14 mouse cellular contexts compared by ENCODE assay signal in the genomic region with DNA sequence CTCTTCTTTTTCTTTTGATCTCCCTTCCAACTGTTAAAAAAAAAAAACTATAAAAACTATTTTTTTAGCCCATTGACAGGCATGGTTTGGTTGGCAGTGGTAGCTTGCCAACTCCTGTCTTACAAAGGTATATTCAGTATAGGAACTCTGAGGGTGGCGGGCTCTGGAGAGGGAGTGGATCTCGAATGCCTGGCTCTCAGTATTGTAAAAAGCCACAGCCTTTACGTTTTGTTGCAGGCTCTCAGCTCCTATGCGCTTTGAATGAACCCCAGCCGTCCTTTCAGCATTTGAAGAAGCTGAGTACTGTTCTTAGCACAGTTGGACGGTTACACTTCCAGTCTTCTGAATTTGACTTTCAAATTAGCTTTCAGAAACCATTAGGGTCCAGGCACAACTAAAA. TPM values are rescaled to one million over a fixed set of nuclear protein-coding genes. Genes with fewer than 3 reads are reported as not detected.
DNase-seq lines count a peak whose midpoint lies in the region; ATAC-seq and TF ChIP-seq lines count a peak whose summit lies in the region.
"Had no signal": no experiment of that assay in that cellular context is flagged by ENCODE, and none has a peak within 500 bp of the region (broad histone marks: within the 10 kb centered on the region; RNA-seq: fewer than 3 reads in every experiment).

No protein-coding gene starts in this region.

- peak overlapping the region; percentile 17; the same call in 1 of the 2 replicates for H3K27ac ChIP-seq in forebrain, embryonic 15.5 days (replicated peaks)
- H3K27ac ChIP-seq in forebrain, embryonic 10.5 days = no peak overlapping the region
- no peak overlapping the region for H3K27ac ChIP-seq in midbrain, embryonic 14.5 days (replicated peaks; ENCODE audit: low read depth, low read length)
- no peak overlapping the region for H3K27ac ChIP-seq in midbrain, embryonic 10.5 days (replicated peaks)
- no peak overlapping the region for H3K27ac ChIP-seq in midbrain, postnatal 0 days (ENCODE audit: low read depth, low read length)
- H3K27ac ChIP-seq: heart, embryonic 13.5 days had no signal

- DNase-seq in forebrain, embryonic 10.5 days (ENCODE audit: extremely low spot score, low spot score) = no peak
- DNase-seq in midbrain, embryonic 14.5 days = peak; percentile 38
- no peak for DNase-seq in midbrain, embryonic 10.5 days (ENCODE audit: low spot score)
- peak; percentile 31 for DNase-seq in R1 (ENCODE audit: low read depth, low spot score)
- DNase-seq in midbrain, postnatal 0 days (ENCODE audit: low spot score) = peak; percentile 42
- no peak for DNase-seq in kidney, postnatal 14 days
- DNase-seq in right cerebral cortex, postnatal 14 days = no peak
- DNase-seq: cerebellum, adult 8-10 months; heart, postnatal 36 days; layer of hippocampus, postnatal 36 days had no signal

- no peaks in the 10 kb centered on the region for H3K27me3 ChIP-seq in forebrain, embryonic 15.5 days
- H3K27me3 ChIP-seq in forebrain, embryonic 10.5 days (ENCODE audit: poor library complexity, severe bottlenecking) = no peaks in the 10 kb centered on the region
- no peaks in the 10 kb centered on the region for H3K27me3 ChIP-seq in midbrain, embryonic 14.5 days (ENCODE audit: control insufficient read depth, insufficient read depth, low read length)
- no peaks in the 10 kb centered on the region for H3K27me3 ChIP-seq in midbrain, embryonic 10.5 days (ENCODE audit: low read depth, poor library complexity, severe bottlenecking)
- H3K27me3 ChIP-seq in midbrain, postnatal 0 days (ENCODE audit: insufficient read depth, low read length) = no peaks in the 10 kb centered on the region
- H3K27me3 ChIP-seq: heart, embryonic 13.5 days had no signal

- ATAC-seq in forebrain, embryonic 15.5 days (replicated peaks) = no peak
- ATAC-seq in midbrain, embryonic 14.5 days (ENCODE audit: low FRiP score, low TSS enrichment) = no peak
- ATAC-seq in midbrain, postnatal 0 days (ENCODE audit: low FRiP score) = no peak
- ATAC-seq: intestine, embryonic 16.5 days; lung, postnatal 0 days had no signal

- no peak overlapping the region for H3K4me2 ChIP-seq in forebrain, embryonic 15.5 days (replicated peaks)
- H3K4me2 ChIP-seq in midbrain, embryonic 14.5 days (ENCODE audit: low read length) = no peak overlapping the region
- no peak overlapping the region for H3K4me2 ChIP-seq in midbrain, postnatal 0 days (ENCODE audit: low read depth, low read length, poor library complexity, severe bottlenecking)
- H3K4me2 ChIP-seq: heart, embryonic 13.5 days had no signal

- no peak overlapping the region for H3K4me3 ChIP-seq in forebrain, embryonic 15.5 days
- H3K4me3 ChIP-seq in forebrain, embryonic 10.5 days = no peak overlapping the region
- H3K4me3 ChIP-seq in midbrain, embryonic 14.5 days (replicated peaks; ENCODE audit: low read depth, low read length) = no peak overlapping the region
- no peak overlapping the region for H3K4me3 ChIP-seq in midbrain, embryonic 10.5 days
- no peak overlapping the region for H3K4me3 ChIP-seq in midbrain, postnatal 0 days (ENCODE audit: low read depth, low read length)
- H3K4me3 ChIP-seq: heart, embryonic 13.5 days had no signal

- no peaks in the 10 kb centered on the region for H3K36me3 ChIP-seq in forebrain, embryonic 15.5 days
- no peaks in the 10 kb centered on the region for H3K36me3 ChIP-seq in forebrain, embryonic 10.5 days (replicated peaks)
- no peaks in the 10 kb centered on the region for H3K36me3 ChIP-seq in midbrain, embryonic 14.5 days (ENCODE audit: control insufficient read depth, insufficient read depth, low read length)
- no peaks in the 10 kb centered on the region for H3K36me3 ChIP-seq in midbrain, embryonic 10.5 days
- no peaks in the 10 kb centered on the region for H3K36me3 ChIP-seq in midbrain, postnatal 0 days (ENCODE audit: insufficient read depth, low read length)
- H3K36me3 ChIP-seq: heart, embryonic 13.5 days had no signal

- no peak overlapping the region for H3K9ac ChIP-seq in forebrain, embryonic 15.5 days (replicated peaks)
- no peak overlapping the region for H3K9ac ChIP-seq in midbrain, embryonic 14.5 days (replicated peaks; ENCODE audit: low read length)
- H3K9ac ChIP-seq in midbrain, postnatal 0 days (replicated peaks; ENCODE audit: low read length, poor library complexity, severe bottlenecking) = no peak overlapping the region
- H3K9ac ChIP-seq: heart, embryonic 13.5 days had no signal

- no peaks in the 10 kb centered on the region; the same call in 1 of the 2 replicates for H3K4me1 ChIP-seq in forebrain, embryonic 15.5 days
- H3K4me1 ChIP-seq in forebrain, embryonic 10.5 days = peaks cover 30% of the 10 kb centered on the region
- no peaks in the 10 kb centered on the region for H3K4me1 ChIP-seq in midbrain, embryonic 14.5 days (ENCODE audit: control insufficient read depth, insufficient read depth, low read length)
- peaks cover 32% of the 10 kb centered on the region for H3K4me1 ChIP-seq in midbrain, embryonic 10.5 days
- H3K4me1 ChIP-seq in midbrain, postnatal 0 days (ENCODE audit: insufficient read depth, low read length) = no peaks in the 10 kb centered on the region
- H3K4me1 ChIP-seq: heart, embryonic 13.5 days had no signal

- no peaks in the 10 kb centered on the region for H3K9me3 ChIP-seq in forebrain, embryonic 15.5 days
- H3K9me3 ChIP-seq in forebrain, embryonic 10.5 days = no peaks in the 10 kb centered on the region
- no peaks in the 10 kb centered on the region for H3K9me3 ChIP-seq in midbrain, embryonic 14.5 days (ENCODE audit: control insufficient read depth, low read length)
- H3K9me3 ChIP-seq in midbrain, embryonic 10.5 days (replicated peaks) = no peaks in the 10 kb centered on the region
- no peaks in the 10 kb centered on the region for H3K9me3 ChIP-seq in midbrain, postnatal 0 days (ENCODE audit: low read length)
- H3K9me3 ChIP-seq: heart, embryonic 13.5 days had no signal

- no peak for TF ChIP-seq CTCF in midbrain, postnatal 0 days (IDR thresholded peaks at IDR 0.05)

- 9% methylated on average over 6 of the region's 6 CpGs for WGBS in forebrain, embryonic 15.5 days
- 62% methylated on average over 6 of the region's 6 CpGs for WGBS in forebrain, embryonic 10.5 days
- WGBS in midbrain, embryonic 14.5 days = 26% methylated on average over 6 of the region's 6 CpGs
- WGBS in midbrain, embryonic 10.5 days = 55% methylated on average over 6 of the region's 6 CpGs
- 28% methylated on average over 6 of the region's 6 CpGs for WGBS in midbrain, postnatal 0 days

RNA-seq across cellular contexts. Expression of gene Ampd3, which starts 38.7 kb away (rescaled TPM):
- 4.4 and 4.8 TPM in 2 replicates for polyA plus RNA-seq in forebrain, embryonic 15.5 days (2015; fragmentation: Nextera tagmentation; extraction: Ambion mirVana)
- polyA plus RNA-seq in forebrain, embryonic 10.5 days (2016; fragmentation: Nextera tagmentation; extraction: Ambion mirVana) = 1.2 and 1.5 TPM in 2 replicates
- polyA plus RNA-seq in midbrain, embryonic 14.5 days (2014; fragmentation: Nextera tagmentation; extraction: Ambion mirVana) = 7.8 and 8.2 TPM in 2 replicates
- polyA plus RNA-seq in midbrain, embryonic 10.5 days (2016; fragmentation: Nextera tagmentation; extraction: Ambion mirVana) = 0.81 and 0.95 TPM in 2 replicates
- total RNA-seq in midbrain, postnatal 0 days (2014; rRNA removed) = 20.6 and 22.7 TPM in 2 replicates
- 13.2 and 16.2 TPM in 2 replicates for polyA plus RNA-seq in midbrain, postnatal 0 days (2015; fragmentation: Nextera tagmentation; extraction: Ambion mirVana)

Comparison
In these comparisons a context has a peak if more than half of its experiments do, and no peak if none do; other contexts are left out.
1. DNase-seq: peak in midbrain, embryonic 14.5 days (single experiment), R1 (single experiment) and midbrain, postnatal 0 days (single experiment); none in forebrain, embryonic 10.5 days (single experiment), midbrain, embryonic 10.5 days (single experiment), kidney, postnatal 14 days (single experiment) and right cerebral cortex, postnatal 14 days (single experiment).